Mouse (Mus musculus) lung, embryonic 14.5 days (tissue): ENCODE results near the gene Sar1b. TPM values are rescaled to one million over a fixed set of nuclear protein-coding genes. Genes with fewer than 3 reads are reported as not detected.
"Not testable (repeated sequence)": the region's sequence is repeated elsewhere in the genome, so short reads cannot be mapped to it uniquely, and the experiment has no call there.

Experiments used
- ATAC-seq: fragments of 200-750 bp; cut with Nextera tagmentation; 2 replicates; pipeline ENCODE4 v1.8.0; 2017; ENCODE audit warnings: mild to moderate bottlenecking, moderate TSS enrichment, moderate library complexity; ENCODE audit not compliant: insufficient read depth
- DNase-seq: peaks from one replicate; pipeline ENCODE4 v3.0.0-alpha.2; 2015
- H3K27ac ChIP-seq: fragments of 300-500 bp; sonication (generic); 2 replicates; pipeline ENCODE4 v1.5.1; 2014; ENCODE audit warnings: low read depth, mild to moderate bottlenecking, moderate library complexity
- H3K27me3 ChIP-seq: fragments of 300-500 bp; sonication (generic); 2 replicates; pipeline ENCODE4 v1.6.1; 2014; ENCODE audit warnings: low read length, control low read depth; ENCODE audit not compliant: insufficient read depth
- H3K36me3 ChIP-seq: fragments of 300-500 bp; sonication (generic); 2 replicates; pipeline ENCODE4 v1.6.1; 2014; ENCODE audit warnings: control low read depth; ENCODE audit not compliant: insufficient read depth
- H3K4me1 ChIP-seq: fragments of 300-500 bp; sonication (generic); 2 replicates; pipeline ENCODE4 v1.6.1; 2014; ENCODE audit warnings: antibody characterized with exemption, control low read depth; ENCODE audit not compliant: insufficient read depth
- H3K4me2 ChIP-seq: fragments of 300-500 bp; sonication (generic); 2 replicates; pipeline ENCODE4 v1.6.1; 2014; ENCODE audit warnings: mild to moderate bottlenecking
- H3K4me3 ChIP-seq: fragments of 300-500 bp; sonication (generic); 2 replicates; pipeline ENCODE4 v1.5.1; 2014; ENCODE audit warnings: low read depth, low read length
- H3K9ac ChIP-seq: fragments of 300-500 bp; sonication (generic); 2 replicates; pipeline ENCODE4 v1.6.1; 2014
- H3K9me3 ChIP-seq: fragments of 300-500 bp; sonication (generic); 2 replicates; pipeline ENCODE4 v1.6.1; 2016; ENCODE audit warnings: low read depth, low read length, control low read depth
- CTCF ChIP-seq: IDR thresholded peaks from 2 replicates; pipeline ENCODE4 v1.5.1; 2016; ENCODE audit warnings: antibody characterized with exemption, low read depth
- WGBS: fragments of 180-500 bp; shearing (Covaris S2); extraction: QIAGEN DNeasy Blood & Tissue Kit; methylation state at CpG from one replicate; pipeline ENCODE4 v1.1.7; 2014; 5-methylcytosine and 5-hydroxymethylcytosine counted together
- polyA plus RNA-seq: library from polyadenylated mRNA; unstranded; fragments of >200 nt; fragmentation: Nextera tagmentation; extraction: Ambion mirVana; gene quantifications from 2 replicates; pipeline ENCODE4 v1.2.1, GENCODE M21; 2014

Sar1b gene
- polyA plus RNA-seq, 1 experiment from 2014 or later = 105 TPM

DNA sequence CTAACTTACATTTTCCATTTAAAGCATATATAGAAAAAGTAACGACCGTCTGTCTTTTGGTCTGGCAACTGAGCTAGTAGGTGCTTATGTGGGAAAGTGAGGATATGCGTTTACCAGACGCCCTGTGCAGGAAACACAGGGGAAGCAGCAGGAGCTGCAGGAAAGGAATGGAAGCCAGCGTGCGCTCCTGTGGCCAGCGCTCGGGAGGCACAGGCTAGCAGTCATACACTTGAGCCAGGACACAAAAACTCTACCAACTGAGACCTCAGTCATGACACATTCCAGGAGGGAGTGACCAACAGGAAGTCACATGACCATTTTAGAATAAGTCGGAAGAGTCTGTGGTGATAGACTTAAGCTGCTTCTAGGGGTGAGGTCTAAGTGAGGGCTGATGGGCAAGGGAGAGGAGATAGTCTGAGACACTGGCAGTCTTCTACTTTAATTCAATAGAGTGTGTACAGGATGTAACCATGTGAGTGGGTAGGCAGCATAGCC, 17.3 kb downstream of the Sar1b start:
- Histone ChIP-seq H3K4me2 (no peak overlapping the region), H3K27ac (no peak overlapping the region), H3K4me3 (no peak overlapping the region), H3K9ac (no peak overlapping the region), H3K27me3 (no peaks in the 10 kb centered on the region), H3K9me3 (no peaks in the 10 kb centered on the region), H3K36me3 (peaks cover 55% of the 10 kb centered on the region), H3K4me1 (no peaks in the 10 kb centered on the region)
- no peak for ATAC-seq
- no peak for TF ChIP-seq CTCF
- 83% methylated on average over 9 of the region's 9 CpGs for WGBS
- DNase-seq = no peak

DNA sequence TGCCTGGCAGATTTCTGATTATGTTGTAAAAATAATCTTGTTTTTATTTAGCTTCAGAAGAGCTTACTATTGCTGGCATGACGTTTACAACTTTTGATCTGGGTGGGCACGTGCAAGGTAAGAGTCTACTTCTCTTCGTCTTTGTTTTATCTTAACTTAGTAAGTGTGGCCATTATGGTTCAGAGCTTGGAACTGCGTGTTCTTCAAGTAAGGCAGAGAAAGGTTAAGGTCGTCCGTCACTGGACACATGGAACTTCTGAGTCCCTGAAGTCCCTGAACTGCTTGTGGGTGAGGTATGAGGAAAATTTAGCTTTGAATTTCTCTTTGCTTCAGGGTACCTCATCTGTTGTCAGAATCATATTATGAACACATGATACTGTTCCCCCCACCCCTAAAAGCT, 19.2 kb downstream of the Sar1b start:
- no peak overlapping the region for H3K27ac ChIP-seq
- H3K9me3 ChIP-seq = no peaks in the 10 kb centered on the region
- no peak for TF ChIP-seq CTCF
- 84% methylated on average over 6 of the region's 6 CpGs for WGBS
- no peak overlapping the region for H3K9ac ChIP-seq
- H3K36me3 ChIP-seq = peaks cover 71% of the 10 kb centered on the region
- no peak for DNase-seq
- H3K4me1 ChIP-seq = no peaks in the 10 kb centered on the region
- H3K27me3 ChIP-seq = no peaks in the 10 kb centered on the region
- no peak for ATAC-seq
- H3K4me3 ChIP-seq = no peak overlapping the region
- no peak overlapping the region for H3K4me2 ChIP-seq

DNA sequence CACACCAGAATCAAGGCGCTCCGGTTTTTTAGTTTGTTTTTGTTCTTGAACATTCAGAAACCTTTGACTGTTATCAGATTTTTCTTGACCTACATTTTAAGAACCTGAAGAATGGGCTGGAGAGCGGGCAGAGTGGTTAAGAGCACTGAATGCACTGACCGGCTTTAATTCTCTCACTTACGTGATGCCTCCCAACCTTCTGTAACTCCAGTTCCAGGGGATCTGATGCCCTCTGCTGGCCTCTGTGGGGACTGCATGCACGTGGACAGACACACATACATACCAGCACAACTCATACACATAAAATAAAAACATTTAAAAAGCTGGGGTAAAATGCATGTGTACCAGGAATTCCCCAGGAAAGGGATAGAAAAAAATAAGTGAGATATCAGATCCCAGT, 22.4 kb downstream of the Sar1b start:
- no peak overlapping the region for H3K4me3 ChIP-seq
- peak; percentile 70 for TF ChIP-seq CTCF
- H3K36me3 ChIP-seq = peaks cover 78% of the 10 kb centered on the region
- H3K27ac ChIP-seq = no peak overlapping the region
- ATAC-seq (no peak), DNase-seq (peak; percentile 56)
- no peaks in the 10 kb centered on the region for H3K4me1 ChIP-seq
- no peak overlapping the region for H3K4me2 ChIP-seq
- WGBS = 84% methylated on average over 6 of the region's 6 CpGs
- H3K27me3 ChIP-seq = no peaks in the 10 kb centered on the region
- no peaks in the 10 kb centered on the region for H3K9me3 ChIP-seq
- H3K9ac ChIP-seq = no peak overlapping the region

DNA sequence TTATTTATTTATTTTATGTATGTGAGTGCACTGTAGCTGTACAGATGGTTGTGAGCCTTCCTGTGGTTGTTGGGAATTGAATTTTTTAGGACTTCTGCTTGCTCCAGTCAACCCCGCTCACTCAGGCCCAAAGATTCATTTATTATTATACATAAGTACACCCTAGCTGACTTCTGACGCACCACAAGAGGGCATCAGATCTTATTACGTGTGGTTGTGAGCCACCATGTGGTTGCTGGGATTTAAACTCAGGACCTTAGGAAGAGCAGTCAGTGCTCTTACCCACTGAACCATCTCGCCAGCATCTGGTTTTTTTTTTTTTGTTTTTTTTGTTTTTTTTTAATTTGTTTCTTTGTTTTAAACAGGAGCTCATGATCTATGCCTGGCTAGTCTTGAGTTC, 26.2 kb downstream of the Sar1b start:
- not testable (repeated sequence) for H3K27ac ChIP-seq, H3K9me3 ChIP-seq, H3K4me3 ChIP-seq, H3K4me1 ChIP-seq, H3K4me2 ChIP-seq, H3K27me3 ChIP-seq, H3K9ac ChIP-seq, ATAC-seq
- DNase-seq = peak; percentile 21
- TF ChIP-seq CTCF = 0 out of 2 replicates have a peak, but pooled peaks have one; percentile 27
- peaks cover 62% of the 10 kb centered on the region for H3K36me3 ChIP-seq
- 85% methylated on average over 4 of the region's 4 CpGs for WGBS

DNA sequence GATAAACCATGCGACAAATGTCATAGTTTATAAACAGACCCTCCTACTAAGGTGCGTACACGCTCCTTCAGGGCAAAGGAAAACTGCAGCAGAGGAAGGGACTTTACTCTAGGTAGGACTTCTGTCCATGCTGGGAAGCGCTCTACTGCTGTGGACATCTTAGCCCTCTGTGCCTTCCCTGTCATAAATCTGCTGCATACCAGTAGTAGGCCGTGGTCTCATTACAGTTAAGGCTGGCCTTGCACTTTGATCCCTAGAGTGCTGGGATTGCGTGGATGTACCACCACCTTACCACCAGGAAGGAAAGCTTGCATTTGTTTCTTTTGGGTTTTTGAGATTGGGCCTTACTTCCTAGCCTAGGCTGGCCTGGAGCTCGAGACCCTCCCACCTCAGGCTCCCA, 27.2 kb downstream of the Sar1b start:
- no peak for DNase-seq
- ATAC-seq = no peak
- Histone ChIP-seq H3K27ac (no peak overlapping the region), H3K9ac (no peak overlapping the region), H3K4me3 (no peak overlapping the region), H3K4me2 (no peak overlapping the region), H3K9me3 (no peaks in the 10 kb centered on the region), H3K4me1 (no peaks in the 10 kb centered on the region), H3K36me3 (peaks cover 59% of the 10 kb centered on the region), H3K27me3 (no peaks in the 10 kb centered on the region)
- TF ChIP-seq CTCF = no peak
- WGBS = 96% methylated on average over 7 of the region's 7 CpGs

DNA sequence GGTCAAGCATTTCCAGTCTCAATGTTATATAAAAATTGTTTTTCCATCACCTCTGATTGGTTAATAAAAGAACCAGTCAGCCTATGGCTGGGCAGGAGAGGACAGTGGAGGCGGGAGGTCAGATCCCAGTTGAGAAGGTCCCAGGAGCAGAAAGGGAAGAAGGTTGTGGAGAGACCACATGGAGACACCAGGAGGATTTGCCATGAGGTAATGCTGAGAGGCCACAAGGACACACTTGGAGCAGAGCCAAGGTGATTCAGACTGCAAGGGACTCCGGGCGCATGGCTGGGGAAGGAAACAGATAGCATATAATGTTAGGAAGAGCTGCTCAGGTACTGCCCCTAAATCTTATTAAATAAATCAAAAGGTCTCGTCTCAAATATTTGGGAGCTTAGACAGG, 32.8 kb downstream of the Sar1b start:
- WGBS = 62% methylated on average over 4 of the region's 4 CpGs

DNA sequence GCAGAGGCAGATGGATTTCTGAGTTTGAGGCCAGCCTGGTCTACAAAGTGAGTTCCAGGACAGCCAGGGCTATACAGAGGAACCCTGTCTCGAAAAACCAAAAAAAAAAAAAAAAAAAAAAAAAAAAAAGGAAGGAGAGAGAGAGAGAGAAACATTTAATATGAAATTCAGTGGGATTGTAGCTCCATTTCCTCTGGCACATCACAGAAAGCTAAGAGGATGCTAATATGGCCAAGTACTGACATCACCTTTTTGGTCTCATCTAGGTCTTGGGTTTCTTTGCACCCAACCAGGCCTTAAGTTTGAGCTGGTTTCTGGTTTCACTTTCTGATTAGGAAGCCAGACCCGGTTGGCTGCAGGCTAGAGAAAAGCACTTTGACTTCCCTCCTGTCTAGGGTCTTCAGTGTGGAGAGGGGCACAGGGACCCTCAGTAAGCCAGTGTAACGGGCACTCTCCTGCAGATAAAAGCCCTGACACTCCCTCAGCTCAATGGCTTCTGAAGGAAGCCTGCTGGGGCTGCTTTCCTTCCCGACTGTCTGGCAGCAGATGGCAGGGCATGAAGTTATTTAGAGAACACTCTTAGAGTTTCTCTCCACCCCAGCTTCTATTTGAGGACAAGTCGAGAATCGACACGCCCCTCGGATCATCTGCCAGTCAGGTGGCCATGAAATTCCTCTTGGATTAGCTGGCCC, 37.3 kb downstream of the Sar1b start:
- ATAC-seq (no peak), DNase-seq (no peak)
- no peaks in the 10 kb centered on the region for H3K27me3 ChIP-seq
- TF ChIP-seq CTCF = no peak
- H3K27ac ChIP-seq = no peak overlapping the region
- H3K4me1 ChIP-seq = no peaks in the 10 kb centered on the region; the same call in 1 of the 2 replicates
- 16% methylated on average over 7 of the region's 8 CpGs for WGBS
- H3K9ac ChIP-seq = no peak overlapping the region
- no peak overlapping the region for H3K4me3 ChIP-seq
- no peaks in the 10 kb centered on the region for H3K36me3 ChIP-seq
- H3K9me3 ChIP-seq = no peaks in the 10 kb centered on the region
- H3K4me2 ChIP-seq = no peak overlapping the region

More for the DNA sequence above, 32.8 kb downstream of the Sar1b start:
- Histone ChIP-seq H3K27ac (no peak overlapping the region), H3K4me2 (no peak overlapping the region), H3K4me3 (no peak overlapping the region), H3K4me1 (no peaks in the 10 kb centered on the region), H3K9me3 (no peaks in the 10 kb centered on the region), H3K36me3 (peaks cover 13% of the 10 kb centered on the region), H3K27me3 (no peaks in the 10 kb centered on the region), H3K9ac (no peak overlapping the region)
- ATAC-seq = no peak
- DNase-seq = peak; percentile 65
- TF ChIP-seq CTCF = no peak
